Mouse (Mus musculus): ENCODE data around the gene Tom1l1.

- TF ChIP-seq POLR2A (IDR thresholded peaks at IDR 0.05; ENCODE audit: borderline replicate concordance, low read depth, low read length) (no peak), CTCF (IDR thresholded peaks at IDR 0.05; ENCODE audit: low read depth, low read length) (peak; percentile 50)
Observed at GRCm38 (mm10) chr11:90697480-90698240, 9.5 kb upstream of the Tom1l1 start.
